Mouse (Mus musculus) right cerebral cortex, postnatal 4 days (tissue): ENCODE measurements around the gene Nipal3.

Experiments
- DNase-seq: peaks from one replicate; pipeline ENCODE4 v3.0.0-alpha.2; 2022

The Nipal3 gene

DNA sequence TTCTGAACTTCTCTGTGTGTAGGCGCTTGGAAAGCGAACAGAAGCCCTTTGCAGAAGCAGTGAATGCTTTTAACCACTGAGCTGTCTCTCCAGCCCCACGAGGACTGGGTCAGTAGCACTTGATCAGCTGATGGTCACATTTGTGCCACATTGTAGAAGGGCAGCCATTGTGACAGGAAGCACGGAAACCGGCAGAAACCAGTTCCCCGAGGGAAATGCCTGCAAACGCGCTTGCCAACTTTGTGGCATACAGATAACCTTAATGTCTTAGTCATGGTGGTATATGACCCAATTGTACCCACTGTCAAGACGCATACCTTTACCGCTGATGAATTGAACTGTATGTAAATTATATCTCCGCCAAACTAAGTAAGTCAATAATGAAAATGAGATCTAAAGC is 11.0 kb upstream of the Nipal3 start:
- no peak for DNase-seq

DNA sequence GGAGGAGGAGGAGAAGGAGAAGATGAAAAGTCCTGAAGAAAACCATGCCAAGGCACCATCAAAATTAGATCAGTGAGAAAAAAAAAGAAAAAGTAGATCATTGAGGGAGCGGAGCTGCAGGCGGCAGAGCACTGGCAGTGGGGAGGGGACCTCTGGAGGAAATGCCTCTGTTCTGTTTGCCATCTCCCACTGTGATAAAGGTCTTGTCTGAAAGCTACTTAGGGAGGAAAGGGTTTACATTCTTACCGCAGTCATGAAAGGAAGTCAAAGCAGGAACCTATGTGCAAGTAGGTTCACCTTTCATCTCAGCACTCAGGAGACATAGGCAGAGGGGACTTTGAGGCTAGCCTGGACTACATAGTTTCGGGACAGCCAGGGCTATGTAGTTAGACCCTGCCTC is 6.7 kb upstream of the Nipal3 start:
- no peak for DNase-seq

DNA sequence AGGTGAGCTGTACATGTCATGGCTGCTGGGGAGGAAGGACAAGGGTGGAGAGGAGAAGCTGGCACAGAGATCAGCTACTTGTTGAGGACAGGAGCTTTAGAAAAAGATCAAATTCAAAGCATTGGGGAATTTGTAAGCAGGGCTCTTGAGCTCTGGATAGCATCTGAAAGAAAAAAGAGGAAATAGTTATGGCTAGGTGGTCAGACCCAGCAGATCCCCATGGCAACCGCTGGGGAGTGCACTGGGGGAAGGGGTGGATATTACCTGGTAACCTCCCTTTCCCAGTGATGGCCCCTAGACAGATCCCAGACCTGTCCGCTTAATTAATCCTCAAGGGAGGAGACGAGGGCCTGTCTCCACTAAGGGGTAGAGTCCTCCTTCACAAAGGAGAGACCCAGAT is 5.0 kb upstream of the Nipal3 start:
- DNase-seq: no peak

DNA sequence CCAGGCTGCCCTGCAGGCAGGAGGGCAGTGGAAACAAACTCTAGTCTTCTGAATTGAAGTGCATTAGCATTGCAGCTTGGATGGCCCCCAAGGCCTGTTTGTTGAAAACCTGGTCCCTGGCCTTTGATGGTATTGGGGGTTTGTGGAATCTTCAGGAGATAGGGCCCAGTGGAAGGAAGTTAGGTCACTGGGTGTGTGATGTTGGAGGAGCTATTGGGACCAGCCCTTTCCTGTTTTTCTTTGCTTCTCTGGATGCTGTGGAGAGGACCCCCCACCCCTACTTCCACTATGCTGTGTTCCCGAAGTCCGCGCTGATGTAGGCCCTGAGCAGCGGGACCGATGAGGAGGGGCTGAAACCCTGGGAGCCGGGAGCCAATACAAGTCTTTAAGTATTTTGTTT is 3.3 kb upstream of the Nipal3 start:
- DNase-seq: no peak

DNA sequence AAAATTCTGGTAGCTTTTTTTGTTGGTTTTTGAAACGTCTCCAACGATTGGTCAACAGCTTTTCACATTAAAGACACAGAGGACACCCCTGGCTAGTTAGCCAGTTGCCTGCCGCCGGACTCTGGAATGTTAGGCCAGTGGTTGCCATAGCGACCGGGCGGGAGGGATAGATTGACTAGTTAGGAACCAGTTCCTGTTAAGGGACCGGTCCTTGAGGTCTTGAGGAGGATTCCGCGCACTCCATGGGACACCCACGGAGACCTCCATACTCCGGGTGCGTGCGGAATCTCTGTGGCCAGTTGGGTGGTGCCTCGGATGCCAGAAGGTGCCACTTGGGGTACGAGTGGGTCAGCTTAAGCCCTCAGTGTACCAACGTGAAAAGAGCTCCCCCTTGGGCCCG is 972 bp upstream of the Nipal3 start:
- DNase-seq: peak; percentile 47

DNA sequence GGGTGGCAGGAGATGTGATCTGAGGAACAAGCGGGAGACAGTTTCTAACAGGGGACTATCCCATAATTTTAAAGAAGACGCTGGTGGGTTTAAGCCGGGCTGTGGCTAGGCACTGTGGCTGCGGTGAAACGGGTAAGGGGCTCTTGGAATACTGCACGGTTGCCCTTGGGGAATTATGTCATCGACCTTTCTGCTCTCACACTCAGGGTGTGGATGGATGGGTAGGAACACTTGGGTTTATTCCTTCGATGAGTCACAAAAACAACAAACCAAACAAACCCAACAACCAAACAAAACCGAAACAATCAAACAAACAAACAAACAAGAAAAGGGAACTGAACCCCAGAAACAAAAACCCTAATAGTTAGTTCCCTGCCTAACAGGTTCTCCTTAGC is 556 bp upstream of the Nipal3 start:
- DNase-seq: no peak

DNA sequence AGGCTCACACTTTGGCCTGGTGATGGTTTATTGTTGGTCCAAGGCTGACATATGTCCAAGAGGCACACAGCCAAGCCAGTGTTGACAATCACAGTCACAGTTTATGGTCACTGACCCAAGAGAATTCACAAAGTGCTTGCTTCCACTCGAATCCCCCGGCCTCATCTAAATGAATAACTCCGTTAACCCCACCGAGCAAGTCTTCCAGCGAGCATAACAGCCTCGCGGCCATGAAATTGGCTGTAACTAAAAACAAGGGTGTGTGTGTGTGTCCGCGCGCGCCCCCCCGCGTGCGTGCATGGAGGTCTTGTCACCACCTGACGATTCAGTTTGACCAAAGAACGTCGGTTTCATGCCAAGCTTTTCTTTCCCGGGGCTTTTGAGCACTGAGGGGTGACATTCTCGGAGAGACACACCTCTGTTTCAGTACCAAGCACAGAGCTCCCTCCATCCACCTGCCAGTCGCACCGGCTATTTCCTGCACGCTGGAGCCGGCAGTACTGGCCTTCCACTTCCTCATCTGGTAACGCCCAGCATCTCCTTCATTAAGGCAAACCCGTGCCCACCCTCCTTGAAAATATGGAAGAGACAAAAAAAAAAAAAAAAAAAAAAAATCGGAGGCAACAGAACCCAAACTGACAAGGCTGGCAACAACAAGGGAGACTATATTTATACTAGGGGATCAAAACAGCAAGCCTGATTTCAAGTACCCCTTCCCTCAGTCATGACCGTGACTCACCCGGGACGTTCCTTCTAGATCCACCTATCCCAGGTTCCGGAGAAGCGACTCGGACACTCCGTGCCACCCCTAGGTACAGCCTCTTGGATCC is 932 bp downstream of the Nipal3 start:
- peak; percentile 20 for DNase-seq

DNA sequence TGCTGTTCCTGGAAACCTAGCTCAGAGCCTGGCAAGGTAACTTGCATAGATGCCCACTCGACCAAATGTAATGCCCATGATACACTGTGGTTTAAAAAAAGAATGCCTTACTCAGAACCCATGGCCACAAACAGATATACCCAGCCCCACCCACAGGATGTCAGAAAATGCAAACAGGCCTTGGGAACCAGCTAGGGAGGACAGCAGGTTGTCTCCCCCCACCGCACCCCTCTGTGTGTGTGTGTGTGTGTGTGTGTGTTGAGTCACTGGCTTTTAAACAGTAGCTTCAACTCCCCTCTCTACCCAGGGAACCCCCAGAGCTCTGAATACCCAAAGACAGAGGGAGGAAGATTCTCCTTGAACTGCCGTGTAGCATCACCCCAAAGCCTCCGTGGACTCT is 1.6 kb downstream of the Nipal3 start:
- no peak for DNase-seq

DNA sequence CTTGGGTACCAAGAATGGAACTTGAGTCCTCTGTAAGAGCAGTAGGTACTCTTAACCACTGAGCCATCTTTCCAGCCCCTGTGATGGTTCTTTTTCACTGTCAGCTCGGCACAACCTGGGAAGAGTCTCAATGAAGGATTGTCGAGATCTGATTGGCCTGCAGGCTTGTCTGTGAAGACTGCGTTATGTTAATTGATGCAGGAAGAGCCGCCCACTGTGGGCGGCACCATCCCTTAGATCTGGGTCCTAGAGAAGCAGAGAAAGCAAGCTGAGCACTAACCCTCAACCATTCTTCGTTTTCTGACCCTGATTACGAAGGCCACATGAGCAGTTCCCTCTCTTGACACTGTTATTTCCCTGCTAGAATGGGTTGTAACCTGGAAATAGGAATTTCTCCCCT is 5.6 kb downstream of the Nipal3 start:
- no peak for DNase-seq

DNA sequence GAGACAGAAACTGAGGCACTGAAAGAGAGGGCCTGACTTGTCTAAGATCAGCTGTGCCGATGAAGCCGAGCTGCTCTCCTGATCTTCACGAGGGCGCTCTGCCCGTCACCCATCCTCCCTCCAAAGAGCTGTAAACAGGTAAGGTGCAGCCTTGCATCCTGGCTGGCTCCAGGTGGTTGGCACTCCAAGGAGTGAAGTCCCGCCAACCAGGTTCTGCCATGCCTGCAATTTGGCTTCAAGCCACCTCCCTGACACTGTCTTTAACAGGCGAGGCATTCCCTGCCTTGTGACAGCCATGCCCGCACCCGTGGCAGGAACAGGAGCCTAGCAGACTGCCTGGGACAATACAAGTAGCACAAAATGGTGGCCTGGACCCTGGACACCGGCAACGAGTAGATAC is 8.5 kb downstream of the Nipal3 start:
- DNase-seq: no peak

DNA sequence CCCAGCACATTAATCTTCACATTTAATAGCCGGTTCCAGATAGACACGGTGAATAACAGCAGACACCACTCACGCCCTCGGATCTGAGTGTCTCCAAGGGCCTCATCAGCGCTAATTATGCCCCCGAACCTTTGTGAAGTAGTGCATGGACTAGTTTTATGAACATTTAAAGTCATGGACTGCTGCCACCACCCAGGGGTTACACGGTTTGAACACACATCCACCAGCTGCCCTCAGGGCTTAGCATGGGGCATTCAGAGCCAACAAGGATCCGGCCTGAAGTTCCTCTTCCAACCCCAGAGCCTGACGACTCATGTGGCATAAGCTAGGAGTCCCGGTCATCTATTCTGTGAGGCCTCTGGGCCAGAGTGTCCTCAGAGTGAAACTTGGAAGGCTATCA is 9.8 kb downstream of the Nipal3 start:
- DNase-seq: no peak

DNA sequence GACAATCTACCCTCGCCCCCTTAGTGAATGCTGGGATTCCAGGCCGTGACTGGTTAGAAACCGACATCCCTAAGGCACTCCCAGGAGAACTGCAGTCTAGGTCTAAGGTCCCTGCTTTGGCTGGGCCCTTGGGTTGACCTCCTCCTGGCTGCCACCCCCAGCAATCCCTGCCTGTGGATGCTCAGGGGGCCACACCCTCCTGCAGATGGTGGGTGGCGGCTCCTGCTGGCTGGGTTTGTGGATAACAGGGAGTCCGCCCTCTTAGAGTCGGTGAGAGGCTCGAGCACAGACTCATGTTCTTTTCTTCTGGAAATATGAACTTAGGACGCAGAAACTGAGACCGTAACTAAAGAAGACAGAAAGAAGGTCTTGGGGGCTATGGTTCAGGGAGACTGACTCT is 14.5 kb downstream of the Nipal3 start:
- DNase-seq: no peak

DNA sequence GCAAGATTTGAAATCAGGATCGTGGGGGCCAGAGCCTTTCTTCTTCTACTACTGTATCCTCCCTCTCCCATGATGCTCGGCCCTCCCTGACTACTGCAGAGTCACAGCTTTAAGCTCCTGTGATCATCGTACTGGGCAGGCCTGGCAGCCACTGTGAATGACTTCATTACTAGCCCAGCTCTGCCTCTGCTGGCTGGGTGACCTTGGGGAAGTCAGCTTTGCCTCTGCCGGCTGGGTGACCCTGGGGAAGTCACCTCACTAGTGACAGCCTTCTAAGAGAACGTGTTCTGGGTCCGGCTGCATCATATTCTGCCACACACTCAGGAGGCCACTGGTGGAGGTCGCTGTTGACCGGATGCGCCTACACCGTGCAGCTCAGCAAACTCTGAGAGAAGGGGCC is 17.0 kb downstream of the Nipal3 start:
- DNase-seq: no peak

DNA sequence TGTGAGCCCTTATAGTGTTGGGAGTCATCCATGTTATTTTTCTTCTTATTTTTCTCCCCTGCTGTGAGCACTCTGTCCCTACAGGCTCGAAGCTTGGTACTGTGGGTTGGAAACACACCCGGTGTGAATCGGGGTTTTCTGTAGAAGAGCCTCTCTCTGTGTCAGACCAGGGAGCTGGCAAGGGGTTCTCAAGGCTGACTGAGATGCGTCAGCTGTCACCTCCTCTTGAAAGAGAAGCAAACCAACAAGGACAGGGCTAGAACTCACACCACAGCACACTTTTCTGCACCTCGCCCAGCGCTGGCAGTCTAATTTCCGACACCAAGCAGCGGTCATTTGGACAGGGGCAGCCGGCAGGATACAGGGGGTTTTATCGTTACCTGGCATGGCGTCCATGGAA is 31.4 kb downstream of the Nipal3 start:
- no peak for DNase-seq

DNA sequence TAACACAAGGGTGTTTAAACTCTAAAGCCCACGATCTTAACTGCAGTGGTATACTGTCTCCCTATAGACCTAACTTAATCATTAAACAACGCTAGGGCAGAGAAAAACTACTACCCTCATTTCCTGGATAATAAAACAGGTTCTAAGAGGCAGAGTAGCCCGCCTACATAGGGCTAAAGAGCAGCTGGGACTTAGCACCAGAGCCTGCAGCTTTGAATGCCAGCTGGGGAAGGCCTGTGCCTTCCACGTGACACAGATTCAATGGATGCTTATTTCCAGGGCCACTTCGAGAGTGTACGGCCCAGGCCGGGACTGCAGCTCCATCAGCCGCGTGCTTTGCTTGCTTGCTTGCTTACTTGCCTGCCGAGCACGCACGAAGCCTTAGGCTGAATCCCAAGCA is 41.3 kb downstream of the Nipal3 start:
- DNase-seq: no peak

DNA sequence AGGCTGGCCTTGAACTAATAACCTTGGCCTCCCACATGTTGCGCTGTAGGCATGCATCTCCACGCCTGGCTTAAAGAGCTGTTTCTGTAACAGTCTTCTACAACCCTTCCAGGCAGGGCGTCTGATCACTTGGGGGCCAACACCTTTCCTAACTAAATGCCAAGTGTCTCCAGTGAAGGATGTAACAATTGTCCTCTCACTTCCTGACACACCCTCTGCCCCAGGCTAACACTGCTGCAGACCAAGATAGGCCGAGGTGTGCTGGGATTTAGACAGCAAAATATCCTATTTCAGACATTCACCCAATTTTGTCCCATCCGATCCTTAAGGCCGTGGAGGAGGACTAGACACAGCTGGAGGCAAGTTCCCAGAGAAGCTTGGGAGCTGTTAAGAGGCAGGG is 41.7 kb downstream of the Nipal3 start:
- DNase-seq: no peak

DNA sequence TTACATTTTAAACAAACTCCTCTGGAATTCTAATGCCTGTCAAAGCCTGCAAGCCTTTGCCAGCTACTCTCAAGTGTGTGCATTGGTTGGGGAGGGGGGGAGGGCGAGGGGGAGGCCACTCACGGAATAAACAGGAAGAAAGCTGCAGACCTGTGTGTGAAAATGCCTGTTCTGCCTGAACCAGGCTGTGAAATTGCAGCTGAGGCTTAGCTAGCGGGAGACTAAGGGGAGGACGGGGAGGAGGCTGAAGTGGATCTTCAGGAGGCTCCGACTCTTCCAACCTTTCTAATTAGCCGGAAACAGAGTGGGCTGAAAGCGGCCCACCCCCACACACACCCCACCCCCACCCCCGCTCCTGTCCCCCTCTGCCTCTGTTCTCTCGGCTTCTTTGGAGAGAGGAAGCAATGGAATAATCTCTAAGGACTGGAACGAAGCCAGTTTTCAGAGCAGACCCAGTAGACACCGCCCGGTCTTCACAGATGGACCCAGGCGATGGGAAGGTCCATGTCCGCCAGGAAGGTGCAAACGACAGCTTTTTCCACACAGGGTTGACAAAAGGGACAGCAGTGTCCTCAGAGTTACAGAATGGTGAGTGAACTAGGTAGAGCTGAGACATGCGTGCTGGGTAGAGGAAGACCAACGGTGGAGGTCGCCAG is 43.4 kb downstream of the Nipal3 start:
- no peak for DNase-seq

DNA sequence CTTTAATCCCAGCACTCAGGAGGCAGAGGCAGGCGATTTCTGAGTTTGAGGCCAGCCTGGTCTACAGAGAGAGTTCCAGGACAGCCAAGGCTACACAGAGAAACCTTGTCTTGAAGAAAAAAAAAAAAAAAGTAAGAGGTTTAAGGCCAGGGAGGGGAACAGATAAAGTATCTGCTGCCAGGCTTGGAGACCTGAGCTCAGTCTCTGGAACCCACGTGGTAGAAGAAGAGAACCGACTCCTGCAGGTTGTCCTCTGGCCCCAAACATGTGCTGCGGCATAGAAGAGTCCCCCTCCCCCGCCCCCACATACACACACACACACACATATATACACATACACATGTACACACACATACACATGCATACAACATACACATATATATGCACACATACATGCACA is 52.4 kb downstream of the Nipal3 start:
- DNase-seq: no peak

DNA sequence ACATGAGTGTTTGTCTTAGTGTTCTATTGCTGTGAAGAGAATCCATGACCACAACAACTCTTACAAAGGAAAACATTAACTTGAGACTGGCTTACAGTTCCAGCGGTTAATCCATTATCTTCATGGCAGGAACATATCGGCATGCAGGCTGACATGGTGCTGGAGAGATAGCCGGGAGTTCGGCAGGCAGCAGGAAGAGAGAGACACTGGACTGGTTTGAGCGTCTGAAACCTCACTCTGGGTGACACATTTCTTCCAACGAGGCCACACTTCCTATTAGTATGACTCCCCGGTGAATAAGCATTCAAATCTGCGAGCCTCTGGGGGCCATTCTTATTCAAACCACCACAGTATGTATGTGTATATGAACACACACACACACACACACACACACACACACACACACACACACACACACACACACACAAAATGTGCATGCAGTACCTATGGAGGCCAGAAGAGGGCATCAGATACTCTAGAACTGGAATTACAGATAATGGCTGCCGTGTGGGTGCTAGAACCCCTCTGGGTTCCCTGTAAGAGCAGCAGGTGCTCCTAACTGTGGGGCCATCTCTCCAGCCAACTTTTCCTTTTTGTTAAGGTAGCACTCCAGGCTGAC is 54.8 kb downstream of the Nipal3 start:
- no peak for DNase-seq

DNA sequence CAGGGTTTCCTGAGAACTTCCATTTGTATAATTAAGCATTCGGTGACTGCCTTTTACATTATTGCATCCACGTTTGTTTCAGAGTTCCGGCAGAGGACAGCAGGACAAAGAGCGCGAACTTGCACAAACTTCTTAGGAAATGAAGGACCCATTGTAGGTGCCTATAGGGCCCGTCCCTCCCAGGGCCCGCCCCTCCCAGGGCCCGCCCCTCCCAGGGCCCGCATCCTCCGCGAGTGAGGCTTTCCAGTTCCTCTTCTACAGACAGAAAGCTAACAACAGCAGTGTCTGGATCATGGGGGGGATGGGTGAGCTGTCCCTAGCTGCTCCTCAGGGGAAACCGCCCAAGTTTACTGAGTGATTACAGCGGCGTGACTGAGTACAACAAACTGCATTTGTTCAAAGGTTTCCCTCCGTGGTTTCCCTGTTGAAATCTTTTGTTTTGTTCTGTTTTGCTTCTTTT is 55.6 kb downstream of the Nipal3 start:
- no peak for DNase-seq

DNA sequence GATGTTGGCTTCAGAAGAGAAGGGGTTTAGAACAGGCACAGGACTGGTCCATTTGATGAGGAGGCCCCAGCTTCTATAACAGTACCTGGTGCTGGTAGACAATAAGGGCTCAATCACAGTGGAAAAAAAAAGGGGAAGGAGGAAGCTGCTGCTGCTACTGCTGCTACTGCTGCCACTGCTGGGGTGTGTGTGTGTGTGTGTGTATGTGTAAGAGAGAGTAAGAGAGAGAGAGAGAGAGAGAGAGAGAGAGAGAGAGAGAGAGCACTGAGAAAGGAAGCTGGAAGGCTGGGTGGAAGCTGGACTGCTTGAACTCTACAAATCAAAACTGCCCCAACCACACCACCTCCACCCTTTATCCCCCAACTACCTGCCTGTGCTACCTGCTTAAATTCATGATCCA is 56.9 kb downstream of the Nipal3 start:
- no peak for DNase-seq

DNA sequence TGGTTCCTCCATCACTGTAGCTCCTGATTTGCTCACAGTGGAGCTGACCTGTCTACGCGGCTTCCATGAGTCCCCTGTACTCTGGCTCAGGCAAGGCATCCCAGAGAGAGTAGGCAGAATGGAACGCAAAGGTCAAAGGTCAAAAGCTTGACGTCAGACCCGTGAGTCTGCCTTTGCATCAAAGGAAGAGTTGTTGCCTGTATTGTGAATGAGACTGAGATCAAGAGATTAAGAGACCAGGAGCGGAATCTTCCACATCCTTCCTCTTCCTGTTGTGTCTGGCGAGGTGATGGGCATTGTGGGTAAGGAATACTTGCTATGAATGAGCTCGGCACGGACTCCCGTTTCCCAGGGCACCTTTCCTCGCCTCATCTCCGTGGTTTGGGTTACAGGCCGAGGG is 58.5 kb downstream of the Nipal3 start:
- DNase-seq: no peak

DNA sequence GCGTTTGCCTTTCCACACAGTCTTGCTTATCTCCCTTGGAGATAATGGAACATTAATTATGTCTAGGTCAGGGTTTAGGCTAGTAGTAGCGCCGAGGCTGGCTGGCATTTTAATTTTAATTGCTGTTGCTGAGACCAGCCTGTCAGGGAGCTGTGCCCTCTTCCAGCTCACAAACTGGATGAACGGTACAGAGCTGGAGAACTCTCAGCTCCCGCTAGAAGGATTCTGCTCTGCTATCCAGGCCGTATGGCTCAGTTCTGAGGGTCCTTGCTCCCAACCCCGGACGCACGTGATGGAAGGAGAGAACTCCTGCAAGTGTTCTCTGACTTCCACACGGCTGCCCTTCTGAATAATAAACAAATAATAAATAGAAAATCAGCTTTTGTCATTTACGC is 60.4 kb downstream of the Nipal3 start:
- no peak for DNase-seq
